Mouse (Mus musculus): ENCODE data around the gene Cul1. TPM values are rescaled to one million over a fixed set of nuclear protein-coding genes. Genes with fewer than 3 reads are reported as not detected.

Gene Cul1
- total RNA-seq, 2 experiments from 2014 or later, result 102 TPM

- no peak for DNase-seq (ENCODE audit: low spot score in 2 of 2)
Observed at GRCm38 (mm10) chr6:47469760-47470159, 16.6 kb downstream of the Cul1 start.

- DNase-seq (ENCODE audit: low spot score in 2 of 2), result no peak
Observed at GRCm38 (mm10) chr6:47472444-47472843, 19.2 kb downstream of the Cul1 start.

GRCm38 (mm10) chr6:47482027-47482426 is 28.8 kb downstream of the Cul1 start:
- DNase-seq (ENCODE audit: low spot score in 2 of 2), result no peak

GRCm38 (mm10) chr6:47494562-47494961 is 41.4 kb downstream of the Cul1 start:
- no peak for DNase-seq (ENCODE audit: low spot score in 2 of 2)

GRCm38 (mm10) chr6:47520030-47520429 is 66.8 kb downstream of the Cul1 start:
- no peak for DNase-seq (ENCODE audit: low spot score in 2 of 2)

GRCm38 (mm10) chr6:47522431-47522830 is 69.2 kb downstream of the Cul1 start:
- no peak for DNase-seq (ENCODE audit: low spot score in 2 of 2)

- no peak for DNase-seq (ENCODE audit: low spot score in 2 of 2)
Observed at GRCm38 (mm10) chr6:47525041-47525440, 71.8 kb downstream of the Cul1 start.

GRCm38 (mm10) chr6:47526446-47526845 is 73.2 kb downstream of the Cul1 start:
- no peak for DNase-seq (ENCODE audit: low spot score in 2 of 2)

- no peak for DNase-seq (ENCODE audit: low spot score in 2 of 2)
Observed at GRCm38 (mm10) chr6:47527129-47527528, 73.9 kb downstream of the Cul1 start.

- no peak for DNase-seq (ENCODE audit: low spot score in 2 of 2)
Observed at GRCm38 (mm10) chr6:47527655-47528054, 74.5 kb downstream of the Cul1 start.

GRCm38 (mm10) chr6:47532547-47532946 is 79.3 kb downstream of the Cul1 start:
- no peak for DNase-seq (ENCODE audit: low spot score in 2 of 2)

- DNase-seq (ENCODE audit: low spot score in 2 of 2), result no peak
Observed at GRCm38 (mm10) chr6:47535333-47535732, 82.1 kb downstream of the Cul1 start.

- DNase-seq (ENCODE audit: low spot score in 2 of 2), result no peak
Observed at GRCm38 (mm10) chr6:47552280-47552679, 99.1 kb downstream of the Cul1 start.

- DNase-seq (ENCODE audit: low spot score in 2 of 2), result no peak
Observed at GRCm38 (mm10) chr6:47559287-47559686, 106.1 kb downstream of the Cul1 start.

GRCm38 (mm10) chr6:47560407-47560806 is 107.2 kb downstream of the Cul1 start:
- DNase-seq (ENCODE audit: low spot score in 2 of 2), result no peak

- no peak for DNase-seq (ENCODE audit: low spot score in 2 of 2)
Observed at GRCm38 (mm10) chr6:47560846-47561245, 107.6 kb downstream of the Cul1 start.

- DNase-seq (ENCODE audit: low spot score in 2 of 2), result no peak
Observed at GRCm38 (mm10) chr6:47561426-47561825, 108.2 kb downstream of the Cul1 start.

- no peak for DNase-seq (ENCODE audit: low spot score in 2 of 2)
Observed at GRCm38 (mm10) chr6:47565326-47566035, 112.3 kb downstream of the Cul1 start.

GRCm38 (mm10) chr6:47572887-47573286 is 119.7 kb downstream of the Cul1 start:
- no peak for DNase-seq (ENCODE audit: low spot score in 2 of 2)

Measured in adrenal gland, adult 18-20 months (tissue).